Mouse (Mus musculus): ENCODE measurements around the gene Pald1.

- TF ChIP-seq CTCF (IDR thresholded peaks at IDR 0.05) (no peak), POLR2A (IDR thresholded peaks at IDR 0.05; ENCODE audit: insufficient read depth, low read depth, low read length) (no peak), EP300 (IDR thresholded peaks at IDR 0.05; ENCODE audit: insufficient read depth, low read depth, low read length) (0 out of 2 replicates have a peak, but pooled peaks have one; percentile 37)
Measured at GRCm38 (mm10) chr10:61390148-61390547, 6.8 kb upstream of the Pald1 start.
